Comparison of ENCODE assay signal across 17 mouse cellular contexts in the genomic region with DNA sequence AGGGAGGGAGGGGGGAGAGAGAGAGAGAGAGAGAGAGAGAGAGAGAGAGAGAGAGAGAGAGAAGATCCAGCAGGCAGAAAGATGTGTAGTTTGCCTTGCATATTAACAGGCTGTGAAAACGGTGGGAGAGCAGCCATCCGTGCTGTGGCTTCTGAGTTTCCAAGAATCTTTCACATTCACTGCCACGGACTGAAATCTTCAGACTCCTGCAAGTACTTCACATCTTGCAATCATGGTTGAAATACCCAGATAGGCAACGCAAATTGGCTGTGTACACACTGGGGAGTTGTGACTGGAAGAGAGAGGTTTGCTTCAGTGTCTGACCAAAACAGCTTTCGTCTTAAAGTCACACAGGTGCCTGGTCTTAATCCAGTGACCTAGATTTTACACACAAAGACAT. TPM values are rescaled to one million over a fixed set of nuclear protein-coding genes. Genes with fewer than 3 reads are reported as not detected.
DNase-seq lines count a peak whose midpoint lies in the region; ATAC-seq and TF ChIP-seq lines count a peak whose summit lies in the region.
"Had no signal": no experiment of that assay in that cellular context is flagged by ENCODE, and none has a peak within 500 bp of the region (broad histone marks: within the 10 kb centered on the region; RNA-seq: fewer than 3 reads in every experiment).

No protein-coding gene starts in this region.

- DNase-seq in forebrain, embryonic 11.5 days (ENCODE audit: low spot score): no peak
- peak; percentile 26 to 44 for DNase-seq in left cerebral cortex, adult 2 months (ENCODE audit: extremely low spot score in 1 of 2, low spot score in 2 of 2)
- DNase-seq in left cerebral cortex, postnatal 4 days: no peak
- DNase-seq in midbrain, postnatal 0 days (ENCODE audit: low spot score): peak; percentile 28
- no peak for DNase-seq in heart, adult 9 months (ENCODE audit: low spot score in 2 of 2)
- DNase-seq: adrenal gland, postnatal 36 days; heart, adult 18-20 months; heart, postnatal 10 days; kidney, adult 11 months; kidney, postnatal 36 days; thymus, adult 18-20 months had no signal

- H3K4me1 ChIP-seq in forebrain, embryonic 15.5 days: peaks cover 11% of the 10 kb centered on the region
- H3K4me1 ChIP-seq in forebrain, embryonic 11.5 days (replicated peaks; ENCODE audit: control insufficient read depth, insufficient read depth, low read length): no peaks in the 10 kb centered on the region
- H3K4me1 ChIP-seq in cortical plate, adult 2 months (ENCODE audit: control insufficient read depth, insufficient read depth, low read length): peaks cover 2% of the 10 kb centered on the region; the same call in 1 of the 2 replicates
- 0 out of 2 replicates have a peak, but pooled peaks cover 4% of the 10 kb centered on the region for H3K4me1 ChIP-seq in midbrain, postnatal 0 days (ENCODE audit: insufficient read depth, low read length)

- no peaks in the 10 kb centered on the region for H3K36me3 ChIP-seq in forebrain, embryonic 15.5 days
- H3K36me3 ChIP-seq in forebrain, embryonic 11.5 days (ENCODE audit: control insufficient read depth, insufficient read depth, low read length): no peaks in the 10 kb centered on the region
- H3K36me3 ChIP-seq in midbrain, postnatal 0 days (ENCODE audit: insufficient read depth, low read length): no peaks in the 10 kb centered on the region
- H3K36me3 ChIP-seq: embryonic facial prominence, embryonic 15.5 days had no signal

- H3K9me3 ChIP-seq in forebrain, embryonic 15.5 days: no peaks in the 10 kb centered on the region
- no peaks in the 10 kb centered on the region for H3K9me3 ChIP-seq in forebrain, embryonic 11.5 days (ENCODE audit: control insufficient read depth, low read length)
- no peaks in the 10 kb centered on the region for H3K9me3 ChIP-seq in midbrain, postnatal 0 days (ENCODE audit: low read length)
- H3K9me3 ChIP-seq: embryonic facial prominence, embryonic 15.5 days had no signal

- no peak overlapping the region for H3K4me3 ChIP-seq in forebrain, embryonic 15.5 days
- no peak overlapping the region for H3K4me3 ChIP-seq in forebrain, embryonic 11.5 days (ENCODE audit: low read depth, low read length)
- H3K4me3 ChIP-seq in left cerebral cortex, adult 2 months: peak overlapping the region; percentile 78
- peak overlapping the region; percentile 85 for H3K4me3 ChIP-seq in cortical plate, adult 2 months (ENCODE audit: insufficient read depth, low read length)
- H3K4me3 ChIP-seq in midbrain, postnatal 0 days (ENCODE audit: low read depth, low read length): peak overlapping the region; percentile 42; the same call in 1 of the 2 replicates
- H3K4me3 ChIP-seq: myocyte had no signal

- TF ChIP-seq CTCF in left cerebral cortex, adult 2 months (IDR thresholded peaks at IDR 0.05): no peak
- TF ChIP-seq CTCF in cortical plate, adult 2 months (IDR thresholded peaks at IDR 0.05; ENCODE audit: extremely low read depth, insufficient read depth, low read length): no peak
- no peak for TF ChIP-seq CTCF in midbrain, postnatal 0 days (IDR thresholded peaks at IDR 0.05)

- H3K9ac ChIP-seq in forebrain, embryonic 15.5 days (replicated peaks): no peak overlapping the region
- H3K9ac ChIP-seq in forebrain, embryonic 11.5 days (ENCODE audit: low read length): no peak overlapping the region
- peak overlapping the region; percentile 51; the same call in 1 of the 2 replicates for H3K9ac ChIP-seq in midbrain, postnatal 0 days (replicated peaks; ENCODE audit: low read length, poor library complexity, severe bottlenecking)
- H3K9ac ChIP-seq: embryonic facial prominence, embryonic 15.5 days had no signal

- TF ChIP-seq POLR2A in cortical plate, adult 2 months (IDR thresholded peaks at IDR 0.05; ENCODE audit: extremely low read depth, insufficient read depth, low read length): no peak

- intact Hi-C loops in left cerebral cortex, adult 2 months (cut with DNase I): loop anchor here (5.0 kb wide), 3 partner anchors 154 to 216 kb away; a partner anchor contains a TSS
- intact Hi-C loops in left cerebral cortex, postnatal 4 days (cut with DNase I): loop anchor here (5.0 kb wide), 1 partner anchor 164 kb away; no protein-coding TSS in a partner anchor

- peak overlapping the region; percentile 53 for H3K27ac ChIP-seq in forebrain, embryonic 15.5 days (replicated peaks)
- H3K27ac ChIP-seq in forebrain, embryonic 11.5 days (ENCODE audit: low read depth, low read length): no peak overlapping the region
- peak overlapping the region; percentile 96 for H3K27ac ChIP-seq in left cerebral cortex, adult 2 months
- peak overlapping the region; percentile 6; the same call in 1 of the 2 replicates for H3K27ac ChIP-seq in cortical plate, adult 2 months (ENCODE audit: insufficient read depth, low read length)
- H3K27ac ChIP-seq in midbrain, postnatal 0 days (ENCODE audit: low read depth, low read length): peak overlapping the region; percentile 78
- H3K27ac ChIP-seq: embryonic facial prominence, embryonic 15.5 days; macrophage had no signal

- WGBS in forebrain, embryonic 15.5 days: 33% methylated on average over 5 of the region's 5 CpGs
- WGBS in forebrain, embryonic 11.5 days: 57% methylated on average over 5 of the region's 5 CpGs
- WGBS in midbrain, postnatal 0 days: 15% methylated on average over 5 of the region's 5 CpGs

- H3K4me2 ChIP-seq in forebrain, embryonic 15.5 days (replicated peaks): peak overlapping the region; percentile 62; the same call in 1 of the 2 replicates
- no peak overlapping the region; the same call in 1 of the 2 replicates for H3K4me2 ChIP-seq in forebrain, embryonic 11.5 days (ENCODE audit: low read depth, low read length, severe bottlenecking)
- peak overlapping the region; percentile 68 for H3K4me2 ChIP-seq in midbrain, postnatal 0 days (ENCODE audit: low read depth, low read length, poor library complexity, severe bottlenecking)

- no peaks in the 10 kb centered on the region for H3K27me3 ChIP-seq in forebrain, embryonic 15.5 days
- H3K27me3 ChIP-seq in forebrain, embryonic 11.5 days (ENCODE audit: control insufficient read depth, insufficient read depth, low read length): no peaks in the 10 kb centered on the region; the same call in 1 of the 2 replicates
- no peaks in the 10 kb centered on the region for H3K27me3 ChIP-seq in midbrain, postnatal 0 days (ENCODE audit: insufficient read depth, low read length)

- no peak for ATAC-seq in forebrain, embryonic 15.5 days (replicated peaks)
- ATAC-seq in forebrain, embryonic 11.5 days (replicated peaks; ENCODE audit: low FRiP score): no peak
- ATAC-seq in midbrain, postnatal 0 days (ENCODE audit: low FRiP score): no peak

RNA-seq across cellular contexts. Expression of a gene that starts 1.0 kb away (rescaled TPM):
- 50.6 and 54.3 TPM in 2 replicates for polyA plus RNA-seq in forebrain, embryonic 15.5 days (2015; fragmentation: Nextera tagmentation; extraction: Ambion mirVana)
- polyA plus RNA-seq in forebrain, embryonic 11.5 days (2014; fragmentation: Nextera tagmentation; extraction: Ambion mirVana): 6.6 and 8.7 TPM in 2 replicates
- 100 to 1,000 TPM; 424 to 452 TPM for total RNA-seq in left cerebral cortex, adult 2 months (2021)
- 10 to 100 TPM; 88.6 to 95.3 TPM for total RNA-seq in left cerebral cortex, postnatal 4 days (2021)
- 380 and 423 TPM in 2 replicates for polyA plus RNA-seq in cortical plate, adult 2 months (2012; rRNA removed)
- total RNA-seq in midbrain, postnatal 0 days (2014; rRNA removed): 59.5 and 75.0 TPM in 2 replicates
- polyA plus RNA-seq in midbrain, postnatal 0 days (2015; fragmentation: Nextera tagmentation; extraction: Ambion mirVana): 69.7 and 73.1 TPM in 2 replicates
- total RNA-seq: MEL had no signal
- polyA plus RNA-seq: macrophage had no signal

Comparison
In these comparisons a context has a peak if more than half of its experiments do, and no peak if none do; other contexts are left out.
1. DNase-seq: peak in left cerebral cortex, adult 2 months (2 of 2) and midbrain, postnatal 0 days (single experiment); none in forebrain, embryonic 11.5 days (single experiment), left cerebral cortex, postnatal 4 days (single experiment) and heart, adult 9 months (0 of 2).
2. H3K4me3 ChIP-seq: peak in left cerebral cortex, adult 2 months (single experiment), cortical plate, adult 2 months (single experiment) and midbrain, postnatal 0 days (single experiment); none in forebrain, embryonic 15.5 days (single experiment) and forebrain, embryonic 11.5 days (single experiment).